Mouse (Mus musculus) spleen, adult 2 months (tissue): ENCODE measurements at regions not wholly inside any gene's neighbourhood (a gene's known extent, or its start where the extent isn't known, plus 50 kb on each side); places are given as distances from the start of the nearest gene placed in this dataset.

Experiments used
- DNase-seq, 2 experiments: peaks; one replicate each; pipeline versions ENCODE4 v3.0.0 to v3.0.0-alpha.2; 2012 to 2021; ENCODE audit warnings: low spot score in 2 of 2, low read depth in 1 of 2
- H3K27ac ChIP-seq: fragments of 200-500 bp; 2 replicates; pipeline ENCODE4 v1.5.1; 2012; ENCODE audit warnings: low read length, inconsistent platforms; ENCODE audit not compliant: insufficient read depth
- H3K27me3 ChIP-seq: fragments of 200-500 bp; 2 replicates; pipeline ENCODE4 v1.6.1; 2012; ENCODE audit warnings: mild to moderate bottlenecking, moderate library complexity, low read length, inconsistent platforms; ENCODE audit not compliant: control insufficient read depth, insufficient read depth
- H3K36me3 ChIP-seq: fragments of 200-500 bp; 2 replicates; pipeline ENCODE4 v1.6.1; 2012; ENCODE audit warnings: mild to moderate bottlenecking, low read length, inconsistent platforms; ENCODE audit not compliant: control insufficient read depth, insufficient read depth
- H3K4me1 ChIP-seq: fragments of 200-500 bp; 2 replicates; pipeline ENCODE4 v1.6.1; 2011; ENCODE audit warnings: inconsistent platforms; ENCODE audit not compliant: control insufficient read depth, insufficient read depth, insufficient read length
- H3K4me3 ChIP-seq: fragments of 200-500 bp; 2 replicates; pipeline ENCODE4 v1.5.1; 2011; ENCODE audit warnings: mild to moderate bottlenecking, inconsistent platforms; ENCODE audit not compliant: insufficient read depth, insufficient read length; ENCODE audit errors: extremely low read depth
- CTCF ChIP-seq: fragments of 200-500 bp; IDR thresholded peaks from 2 replicates; pipeline ENCODE4 v1.5.1; 2011; ENCODE audit warnings: mild to moderate bottlenecking, inconsistent platforms; ENCODE audit not compliant: insufficient read depth, insufficient read length, insufficient replicate concordance; ENCODE audit errors: extremely low read depth
- POLR2A ChIP-seq: fragments of 200-500 bp; IDR thresholded peaks from 2 replicates; pipeline ENCODE4 v1.6.1; 2011; ENCODE audit warnings: low read depth, low read length, inconsistent platforms
- WGBS: fragments of 180-500 bp; shearing (Covaris S2); methylation state at CpG from one replicate; pipeline ENCODE4 v1.1.7; 2018; 5-methylcytosine and 5-hydroxymethylcytosine counted together

- no peak for DNase-seq
- Histone ChIP-seq H3K4me3 (no peak overlapping the region), H3K36me3 (no peaks in the 10 kb centered on the region), H3K4me1 (no peaks in the 10 kb centered on the region), H3K27me3 (no peaks in the 10 kb centered on the region), H3K27ac (no peak overlapping the region)
- TF ChIP-seq POLR2A (no peak), CTCF (no peak)
- WGBS: 78% methylated on average over 13 of the region's 13 CpGs
Observed at GRCm38 (mm10) chr6:99999711-100000365, 273.6 kb upstream of the Prok2 start.

GRCm38 (mm10) chr6:99995970-99996956 is 270.1 kb upstream of the Prok2 start:
- TF ChIP-seq CTCF: no peak
- no peak for TF ChIP-seq POLR2A
- Histone ChIP-seq H3K27me3 (no peaks in the 10 kb centered on the region), H3K27ac (no peak overlapping the region), H3K4me1 (no peaks in the 10 kb centered on the region), H3K4me3 (no peak overlapping the region), H3K36me3 (no peaks in the 10 kb centered on the region)
- WGBS: 86% methylated on average over 15 of the region's 15 CpGs
- no peak for DNase-seq

GRCm38 (mm10) chr6:99994026-99994425 is 267.8 kb upstream of the Prok2 start:
- 70% methylated on average over 3 of the region's 3 CpGs for WGBS
- no peak for DNase-seq
- no peak for TF ChIP-seq CTCF
- TF ChIP-seq POLR2A: no peak
- Histone ChIP-seq H3K27me3 (no peaks in the 10 kb centered on the region), H3K4me3 (no peak overlapping the region), H3K27ac (no peak overlapping the region), H3K4me1 (no peaks in the 10 kb centered on the region), H3K36me3 (no peaks in the 10 kb centered on the region)

- no peak for DNase-seq
- H3K36me3 ChIP-seq: no peaks in the 10 kb centered on the region
- no peak overlapping the region for H3K4me3 ChIP-seq
- no peak overlapping the region for H3K27ac ChIP-seq
- no peaks in the 10 kb centered on the region for H3K27me3 ChIP-seq
- WGBS: 35% methylated on average over 7 of the region's 7 CpGs
- H3K4me1 ChIP-seq: no peaks in the 10 kb centered on the region
- no peak for TF ChIP-seq CTCF
- no peak for TF ChIP-seq POLR2A
Observed at GRCm38 (mm10) chr6:99991079-99991478, 264.9 kb upstream of the Prok2 start.

GRCm38 (mm10) chr6:99990604-99991003 is 264.4 kb upstream of the Prok2 start:
- WGBS: 90% methylated on average over 6 of the region's 6 CpGs
- Histone ChIP-seq H3K27me3 (no peaks in the 10 kb centered on the region), H3K4me1 (no peaks in the 10 kb centered on the region), H3K4me3 (no peak overlapping the region), H3K36me3 (no peaks in the 10 kb centered on the region), H3K27ac (no peak overlapping the region)
- no peak for DNase-seq
- TF ChIP-seq CTCF: no peak
- TF ChIP-seq POLR2A: no peak

GRCm38 (mm10) chr6:99986449-99986848 is 260.3 kb upstream of the Prok2 start:
- no peaks in the 10 kb centered on the region for H3K27me3 ChIP-seq
- H3K27ac ChIP-seq: no peak overlapping the region
- no peaks in the 10 kb centered on the region for H3K36me3 ChIP-seq
- 85% methylated on average over 3 of the region's 3 CpGs for WGBS
- DNase-seq: no peak
- no peak overlapping the region for H3K4me3 ChIP-seq
- TF ChIP-seq POLR2A (no peak), CTCF (no peak)
- no peaks in the 10 kb centered on the region for H3K4me1 ChIP-seq

GRCm38 (mm10) chr6:99985322-99985721 is 259.1 kb upstream of the Prok2 start:
- Histone ChIP-seq H3K27me3 (no peaks in the 10 kb centered on the region), H3K27ac (no peak overlapping the region), H3K4me3 (no peak overlapping the region), H3K36me3 (no peaks in the 10 kb centered on the region), H3K4me1 (no peaks in the 10 kb centered on the region)
- WGBS: 34% methylated on average over 5 of the region's 5 CpGs
- peak in 1 of 2 experiments; percentile 2 for DNase-seq
- TF ChIP-seq POLR2A: no peak
- TF ChIP-seq CTCF: no peak
